In genomic region chr9:53705992-53706696, GRCm38 (mm10) we compare ENCODE assay signal across 8 mouse cellular contexts. TPM values are rescaled to one million over a fixed set of nuclear protein-coding genes. Genes with fewer than 3 reads are reported as not detected.
DNase-seq lines count a peak whose midpoint lies in the region; ATAC-seq and TF ChIP-seq lines count a peak whose summit lies in the region.

Gene Rab39 (minus strand): TSS chr9:53706232.

- peak within 1 kb of the TSS; percentile 83 for H3K27ac ChIP-seq in hindbrain, embryonic 10.5 days
- H3K27ac ChIP-seq in lung, postnatal 0 days (ENCODE audit: low read length): no peak within 1 kb of the TSS

- H3K4me3 ChIP-seq in hindbrain, embryonic 10.5 days: peak within 1 kb of the TSS; percentile 74
- peak within 1 kb of the TSS; percentile 25 for H3K4me3 ChIP-seq in lung, postnatal 0 days (ENCODE audit: low read depth, low read length)

- no peak for TF ChIP-seq EP300 in lung, postnatal 0 days (IDR thresholded peaks at IDR 0.05)

- H3K9ac ChIP-seq in lung, postnatal 0 days (replicated peaks; ENCODE audit: low read depth): no peak within 1 kb of the TSS

- DNase-seq in MEL-GATA-1-ER (ENCODE audit: extremely low read depth, low read depth): peak; percentile 88
- DNase-seq in cerebellum, adult 9-10 months: peak; percentile 27
- peak; percentile 96 for DNase-seq in hindbrain, embryonic 10.5 days (ENCODE audit: low spot score)
- peak; percentile 81 to 85 for DNase-seq in layer of hippocampus, postnatal 10 days (ENCODE audit: low spot score in 2 of 2)
- DNase-seq in lung, postnatal 0 days (ENCODE audit: low spot score): peak; percentile 81
- peak; percentile 45 for DNase-seq in ovary, postnatal 10 days (ENCODE audit: low spot score)
- DNase-seq in thymus, postnatal 0 days (ENCODE audit: low spot score): peak; percentile 81

- H3K27me3 ChIP-seq in hindbrain, embryonic 10.5 days (ENCODE audit: insufficient read depth, poor library complexity, severe bottlenecking): 0 out of 2 replicates have a peak, but pooled peaks cover 5% of the 10 kb centered on the region
- no peaks in the 10 kb centered on the region for H3K27me3 ChIP-seq in lung, postnatal 0 days (replicated peaks; ENCODE audit: insufficient read depth, low read length)

- WGBS in hindbrain, embryonic 10.5 days: under 1% methylated on average over 49 of the region's 49 CpGs
- WGBS in lung, postnatal 0 days: 1% methylated on average over 48 of the region's 49 CpGs

- H3K36me3 ChIP-seq in hindbrain, embryonic 10.5 days: no peaks in the 10 kb centered on the region
- H3K36me3 ChIP-seq in lung, postnatal 0 days (ENCODE audit: insufficient read depth, low read length): no peaks in the 10 kb centered on the region

- ATAC-seq in frontal cortex, adult (ENCODE audit: low TSS enrichment): peak; percentile 92
- ATAC-seq in lung, postnatal 0 days: peak; percentile 87

- peaks cover 23% of the 10 kb centered on the region for H3K4me1 ChIP-seq in hindbrain, embryonic 10.5 days (replicated peaks)
- no peaks in the 10 kb centered on the region for H3K4me1 ChIP-seq in lung, postnatal 0 days (ENCODE audit: insufficient read depth, low read depth, low read length)

- peak within 1 kb of the TSS; percentile 56 for H3K4me2 ChIP-seq in lung, postnatal 0 days (replicated peaks; ENCODE audit: low read depth, low read length)

- H3K9me3 ChIP-seq in hindbrain, embryonic 10.5 days: no peaks in the 10 kb centered on the region
- no peaks in the 10 kb centered on the region for H3K9me3 ChIP-seq in lung, postnatal 0 days (ENCODE audit: low read length)

- TF ChIP-seq CTCF in lung, postnatal 0 days (IDR thresholded peaks at IDR 0.05): no peak

RNA-seq across cellular contexts. Expression of gene Rab39, which starts in this region (rescaled TPM):
- polyA plus RNA-seq in hindbrain, embryonic 10.5 days (2016; fragmentation: Nextera tagmentation; extraction: Ambion mirVana): 3.5 and 5.0 TPM in 2 replicates
- 1 to 10 TPM; 1.8 to 1.9 TPM for total RNA-seq in layer of hippocampus, postnatal 10 days (2021)
- 0.29 and 0.33 TPM in 2 replicates for polyA plus RNA-seq in lung, postnatal 0 days (2015; fragmentation: Nextera tagmentation; extraction: Ambion mirVana)
- 0.39 and 0.42 TPM in 2 replicates for polyA plus RNA-seq in thymus, postnatal 0 days (2015; fragmentation: Nextera tagmentation; extraction: Ambion mirVana)

Comparison
In these comparisons a context has a peak if more than half of its experiments do, and no peak if none do; other contexts are left out.
1. Peak in DNase-seq, ATAC-seq, H3K4me3 ChIP-seq and H3K4me2 ChIP-seq in lung, postnatal 0 days; RNA of the gene not detected or under 1 TPM.
2. Peak in DNase-seq in thymus, postnatal 0 days; RNA of the gene not detected or under 1 TPM.
3. DNase-seq: peak in every context shown above with its lines; median percentile 96 in hindbrain, embryonic 10.5 days; 88 in MEL-GATA-1-ER; 83 in layer of hippocampus, postnatal 10 days; 81 in lung, postnatal 0 days; 81 in thymus, postnatal 0 days; 45 in ovary, postnatal 10 days; 27 in cerebellum, adult 9-10 months.